Mouse (Mus musculus) CD4-positive, CD25-positive, alpha-beta regulatory T cell, adult 4 months (primary cell): ENCODE measurements around the gene Atxn1. TPM values are rescaled to one million over a fixed set of nuclear protein-coding genes. Genes with fewer than 3 reads are reported as not detected.

Source experiments
- ATAC-seq: one replicate; pipeline ENCODE4 v1.8.0; 2017
- polyA plus RNA-seq, 2 experiments: library from polyadenylated mRNA; unstranded; fragments of 100-300 nt; shearing (Covaris generic); gene quantifications; one replicate each; pipeline ENCODE4 v1.2.1; 2017

Atxn1 gene
- polyA plus RNA-seq, 2 experiments from 2014 or later = 26.0 to 31.6 TPM

- no peak for ATAC-seq
Measured at GRCm38 (mm10) chr13:45861098-45861580, 103.7 kb downstream of the Atxn1 start.

DNA sequence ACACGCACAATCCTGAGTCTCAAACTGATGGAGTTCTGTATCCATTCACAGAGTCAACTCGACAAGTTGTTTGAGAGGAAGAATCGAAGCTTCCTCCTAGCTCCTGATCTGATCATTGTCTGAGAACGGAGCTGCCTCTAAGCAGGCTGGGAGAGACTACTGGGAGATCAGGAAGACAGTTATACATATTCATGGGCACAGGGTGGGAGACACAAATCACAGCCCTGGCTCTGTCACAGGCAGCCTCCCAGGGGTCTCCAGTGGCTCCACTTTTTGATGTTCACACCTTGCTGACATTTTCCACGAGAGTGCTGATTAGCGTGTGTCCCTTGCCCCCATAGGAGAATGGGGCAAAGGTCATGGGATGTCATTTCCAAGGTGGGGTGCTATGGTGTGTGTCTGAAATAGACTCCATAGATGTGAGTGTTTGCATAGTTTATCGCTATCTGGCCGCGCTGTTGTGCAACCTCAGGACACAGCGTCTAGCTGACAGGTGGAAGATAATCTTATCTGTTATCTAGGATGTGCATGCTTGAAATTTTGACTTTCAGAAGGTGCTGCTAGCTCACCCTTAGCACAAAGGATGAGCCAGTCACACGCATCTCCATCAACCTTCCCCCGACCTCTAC, 105.6 kb downstream of the Atxn1 start:
- ATAC-seq = no peak

- ATAC-seq = no peak
Measured at GRCm38 (mm10) chr13:45857416-45857815, 107.4 kb downstream of the Atxn1 start.

GRCm38 (mm10) chr13:45854531-45854930, 110.3 kb downstream of the Atxn1 start:
- no peak for ATAC-seq

- ATAC-seq = no peak
Measured at GRCm38 (mm10) chr13:45853691-45854090, 111.1 kb downstream of the Atxn1 start.

GRCm38 (mm10) chr13:45852288-45852687, 112.5 kb downstream of the Atxn1 start:
- ATAC-seq = peak; percentile 77

GRCm38 (mm10) chr13:45851746-45852145, 113.1 kb downstream of the Atxn1 start:
- peak; percentile 13 for ATAC-seq

- no peak for ATAC-seq
Measured at GRCm38 (mm10) chr13:45851156-45851555, 113.7 kb downstream of the Atxn1 start.

DNA sequence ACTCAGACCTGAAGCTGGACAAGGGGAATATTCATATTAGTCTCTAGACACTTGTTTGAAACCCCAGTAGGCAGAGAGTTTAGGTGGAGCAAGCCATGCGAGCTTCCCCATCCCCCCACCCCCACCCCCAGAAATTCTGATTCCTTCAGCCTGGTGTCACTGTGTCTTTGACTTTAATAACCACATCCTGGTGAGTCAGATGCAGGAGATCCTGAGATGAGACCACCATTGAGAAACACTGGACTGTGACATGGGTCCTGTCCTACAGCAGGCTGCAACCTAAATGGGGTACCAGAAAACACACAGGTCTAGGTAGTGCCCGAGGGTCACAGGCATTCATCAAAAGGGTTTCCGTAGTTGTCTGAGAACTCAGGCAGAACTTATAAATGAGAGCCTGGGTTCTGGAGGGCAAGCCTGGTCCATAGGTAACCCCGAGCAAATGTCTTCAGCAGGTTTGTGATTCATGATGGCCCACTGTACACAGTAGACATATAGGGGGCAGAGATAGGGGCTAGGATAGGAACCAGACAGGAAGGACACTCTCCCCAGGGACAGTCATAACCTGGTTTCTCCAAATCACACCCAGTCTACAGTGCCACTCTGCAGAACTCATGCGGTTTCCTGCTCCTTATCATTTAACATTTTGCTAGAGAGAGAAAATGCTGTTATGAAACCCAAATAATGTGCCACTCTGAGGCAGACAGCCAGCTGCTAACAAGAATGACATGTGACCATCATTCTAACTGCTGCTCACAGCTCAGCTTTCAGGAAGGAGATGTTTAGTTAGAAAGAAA, 114.4 kb downstream of the Atxn1 start:
- ATAC-seq = peak; percentile 76

DNA sequence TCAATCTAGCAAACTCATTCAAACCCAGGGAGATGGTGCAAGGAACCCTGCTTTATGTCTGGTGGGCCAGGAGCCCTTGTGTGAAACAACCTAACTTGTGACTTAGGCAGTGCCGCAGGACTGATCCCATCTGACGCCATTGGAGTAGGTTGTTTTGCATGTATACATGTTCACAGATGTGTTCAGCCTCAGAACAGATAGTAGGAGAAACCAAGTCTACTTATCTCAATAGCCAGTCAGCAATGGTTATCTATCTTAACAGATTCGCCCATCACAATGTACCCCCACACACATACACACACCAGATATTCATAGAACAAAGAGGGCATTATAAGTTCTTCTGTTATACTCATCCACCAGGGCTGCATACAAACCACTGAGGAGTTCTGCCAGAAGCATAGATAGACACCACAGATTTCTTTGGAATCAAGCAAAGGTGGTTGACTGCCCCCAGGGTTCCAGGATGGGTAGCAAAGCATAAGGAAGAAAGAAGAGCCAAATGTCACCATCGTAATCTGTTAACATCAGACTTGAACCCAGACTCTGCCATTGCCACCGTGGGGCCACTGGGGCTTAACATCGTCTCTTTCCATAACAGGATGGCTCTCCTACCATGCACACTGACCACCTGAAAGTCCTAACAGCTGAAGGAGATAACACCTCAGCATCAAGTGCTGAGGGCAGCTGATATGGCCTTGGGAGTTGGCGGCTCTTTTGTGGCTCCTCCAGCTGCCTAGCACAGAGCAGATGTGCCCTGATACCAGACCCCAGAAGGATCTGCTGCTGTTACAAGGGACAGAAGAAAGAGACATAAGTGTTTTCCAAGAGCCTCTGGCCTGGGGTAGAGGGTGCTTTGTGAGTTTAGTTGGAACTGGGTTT, 115.4 kb downstream of the Atxn1 start:
- no peak for ATAC-seq

GRCm38 (mm10) chr13:45842511-45843055, 122.2 kb downstream of the Atxn1 start:
- ATAC-seq = no peak

DNA sequence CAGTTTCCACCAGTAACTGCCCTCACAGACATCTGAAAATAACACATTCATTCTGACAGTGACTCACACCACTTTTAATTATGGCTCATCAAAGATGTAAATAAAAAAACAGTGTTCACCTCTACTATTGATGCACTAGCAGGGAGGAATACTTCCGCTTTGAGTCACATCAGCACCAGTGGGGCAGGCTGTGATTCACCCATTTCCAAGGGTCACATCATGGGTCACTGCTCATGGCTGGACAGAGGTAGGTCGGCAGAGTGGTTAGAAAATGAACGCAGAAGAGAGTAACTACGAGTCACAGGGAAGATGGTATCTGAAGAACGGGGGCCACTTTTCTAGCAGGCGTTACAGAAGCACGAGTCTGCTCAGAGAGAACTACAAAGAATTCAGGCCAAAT, 124.9 kb downstream of the Atxn1 start:
- ATAC-seq = no peak

DNA sequence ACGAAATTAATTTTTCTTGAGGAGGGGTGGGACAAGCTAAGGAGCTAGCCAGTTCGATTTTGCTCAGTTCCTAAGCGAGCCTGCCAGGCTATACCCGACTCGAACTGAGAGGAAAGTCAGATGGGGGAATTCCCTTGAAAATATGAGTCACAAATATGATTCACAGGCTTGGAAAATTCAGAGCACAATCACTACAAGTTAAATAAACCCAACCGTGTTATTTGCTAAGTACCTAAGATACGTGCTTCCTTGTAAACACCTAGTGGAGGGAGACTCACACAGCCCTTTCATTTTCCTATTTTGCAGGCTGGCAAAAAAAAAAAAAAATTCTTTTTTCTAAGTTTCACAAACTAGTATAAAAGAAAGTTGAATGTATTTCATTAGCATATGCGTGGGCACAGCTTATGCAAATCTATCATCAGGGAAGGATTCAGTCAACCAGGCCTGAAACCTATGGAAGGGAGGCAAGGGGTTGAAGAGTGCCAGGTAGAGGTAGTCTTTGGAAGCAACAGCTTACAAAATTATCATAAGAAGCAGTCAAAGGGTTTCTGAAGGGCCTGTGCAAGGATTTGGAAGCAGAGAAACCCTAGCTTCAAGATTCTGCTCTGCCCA, 127.1 kb downstream of the Atxn1 start:
- peak; percentile 82 for ATAC-seq

DNA sequence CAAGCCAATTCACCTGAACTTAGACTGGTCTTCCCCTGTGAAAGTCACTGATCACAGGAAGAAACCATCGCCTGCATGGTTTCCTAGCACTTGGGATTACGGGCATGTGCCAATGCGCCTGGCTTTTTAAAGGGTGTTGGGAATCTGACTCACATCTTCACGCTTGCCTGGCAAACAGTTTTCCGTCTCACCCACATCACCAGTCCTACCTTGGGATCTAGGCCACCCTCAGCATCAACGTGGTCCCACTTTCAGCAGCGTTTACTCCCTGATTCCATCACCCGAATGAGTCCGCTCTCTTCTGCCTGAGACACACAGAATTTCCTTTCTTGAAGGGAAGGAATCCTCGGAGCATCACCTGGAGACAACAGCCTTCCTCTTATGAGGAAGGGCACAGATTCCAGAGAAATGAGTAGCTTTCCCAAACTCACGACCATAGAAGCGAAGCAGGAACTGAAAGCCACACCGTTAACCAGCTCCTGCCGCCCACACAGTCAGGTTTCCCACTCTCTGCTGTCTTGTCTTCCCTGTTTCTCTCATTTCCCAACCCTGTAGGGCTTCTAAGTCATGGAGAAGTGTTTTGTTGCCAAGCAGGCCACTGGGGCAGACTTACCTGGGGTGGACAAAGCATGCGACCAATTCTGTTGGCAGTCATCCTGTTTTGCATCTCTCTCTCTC, 128.3 kb downstream of the Atxn1 start:
- ATAC-seq = no peak

- no peak for ATAC-seq
Measured at GRCm38 (mm10) chr13:45834300-45834699, 130.5 kb downstream of the Atxn1 start.

GRCm38 (mm10) chr13:45832695-45833350, 132.0 kb downstream of the Atxn1 start:
- no peak for ATAC-seq

DNA sequence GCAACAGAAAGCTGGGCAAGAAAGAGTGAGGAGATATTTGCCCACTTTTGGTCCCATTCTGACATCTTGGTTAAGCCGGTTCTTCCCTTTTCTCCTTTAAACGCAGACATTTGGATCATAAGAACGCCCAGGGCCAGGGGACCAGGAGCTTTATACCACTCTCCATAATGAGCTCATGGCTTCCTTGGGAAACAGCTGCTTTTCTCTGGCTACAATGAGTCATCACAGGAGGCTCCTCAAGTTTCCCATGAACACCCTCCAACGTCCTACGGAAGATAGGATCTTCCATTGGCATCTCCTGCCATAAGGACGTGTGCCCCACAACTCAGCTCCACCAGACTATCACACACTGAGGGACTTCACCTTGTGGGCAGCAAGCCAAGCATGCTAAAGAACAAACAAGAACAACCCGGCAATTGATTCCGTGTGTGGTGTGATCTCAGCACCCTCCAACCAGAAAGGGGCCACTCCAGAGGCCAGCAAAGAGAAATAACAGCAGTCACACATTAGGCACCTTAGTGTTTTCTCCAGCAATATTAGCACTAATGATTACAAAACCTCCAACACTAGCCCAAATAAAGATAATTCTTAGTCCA, 135.4 kb downstream of the Atxn1 start:
- ATAC-seq = no peak

- no peak for ATAC-seq
Measured at GRCm38 (mm10) chr13:45828035-45828434, 136.8 kb downstream of the Atxn1 start.

DNA sequence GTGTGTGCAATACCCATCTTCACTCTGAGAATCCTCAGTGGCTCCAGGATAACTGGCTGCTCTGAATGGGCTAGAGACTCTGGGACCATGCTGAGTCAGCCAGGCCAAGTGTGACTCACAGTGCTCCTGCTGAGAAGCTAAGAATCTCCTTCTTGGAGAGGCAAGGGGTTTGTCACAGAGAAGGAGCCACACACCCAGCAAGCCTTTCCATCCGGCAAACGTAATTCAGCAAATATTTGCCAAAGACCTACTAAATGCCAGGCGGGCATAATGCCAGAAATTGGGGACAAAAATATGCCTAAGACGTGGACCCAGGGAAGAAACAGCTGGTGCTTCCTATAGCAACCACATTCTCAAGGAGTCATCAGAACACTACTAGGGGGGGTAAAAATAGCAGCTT, 137.2 kb downstream of the Atxn1 start:
- no peak for ATAC-seq

GRCm38 (mm10) chr13:45827046-45827596, 137.7 kb downstream of the Atxn1 start:
- no peak for ATAC-seq

DNA sequence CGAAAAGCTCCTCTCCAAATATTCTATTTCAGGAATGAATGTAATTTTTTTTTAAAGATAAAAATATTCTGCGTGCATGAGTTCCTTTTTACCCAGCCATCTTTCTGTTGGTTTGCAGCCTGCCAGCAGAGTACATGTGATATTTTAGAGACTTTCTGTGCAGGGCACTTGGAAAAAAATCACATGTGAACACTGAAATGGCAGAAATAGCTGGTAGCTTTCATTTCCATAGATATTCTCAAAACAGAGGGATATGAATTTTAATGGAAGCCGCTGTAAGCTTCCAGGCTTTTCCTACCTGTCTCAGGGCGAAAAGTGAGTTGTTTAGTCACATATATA, 142.3 kb downstream of the Atxn1 start:
- ATAC-seq = no peak
